Mouse (Mus musculus) ES-E14 (cell line): ENCODE data around the gene Nuak1.

Experiments used
- CHD2 ChIP-seq: IDR thresholded peaks from 2 replicates; pipeline ENCODE4 v1.6.1; 2014; ENCODE audit warnings: mild to moderate bottlenecking, low read depth, low read length, inconsistent platforms
- ZC3H11A ChIP-seq: IDR thresholded peaks from 2 replicates; pipeline ENCODE4 v1.6.1; 2012; ENCODE audit warnings: low read depth, mild to moderate bottlenecking, inconsistent platforms, low read length, borderline replicate concordance

DNA sequence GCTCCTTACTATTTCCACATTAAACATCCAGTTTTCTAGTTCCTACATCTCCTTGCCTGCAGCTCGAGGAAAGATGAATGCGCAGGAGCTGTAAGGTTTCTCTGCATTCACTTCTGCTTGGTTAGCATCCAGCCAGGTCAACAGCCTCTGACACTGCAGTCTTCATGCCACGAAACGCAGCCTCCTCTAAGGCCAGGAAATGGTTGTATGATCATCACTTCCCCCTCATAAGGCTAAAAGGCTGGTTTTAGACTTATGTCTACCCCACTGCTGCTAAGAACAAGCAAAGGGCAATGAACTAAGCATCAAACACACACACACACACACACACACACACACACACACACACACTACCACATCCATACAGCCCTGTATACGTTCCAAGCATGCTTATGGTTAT, 16.5 kb downstream of the Nuak1 start:
- TF ChIP-seq CHD2 (no peak), ZC3H11A (no peak)
